Mouse (Mus musculus) heart, adult 10 weeks (tissue): ENCODE results near the gene Pappa. TPM values are rescaled to one million over a fixed set of nuclear protein-coding genes. Genes with fewer than 3 reads are reported as not detected.

Source experiments
- polyA plus RNA-seq: library from polyadenylated mRNA; stranded (reverse); fragments of 350-450 nt; fragmentation: Illumina TruSeq; extraction: RNeasy Lipid Tissue Mini Kit (QIAGEN cat#74804); gene quantifications from one replicate; pipeline ENCODE4 v1.2.3, GENCODE M21; 2014; ENCODE audit warnings: low read depth, low replicate concordance

The Pappa gene
- 0.29 TPM for polyA plus RNA-seq

DNA sequence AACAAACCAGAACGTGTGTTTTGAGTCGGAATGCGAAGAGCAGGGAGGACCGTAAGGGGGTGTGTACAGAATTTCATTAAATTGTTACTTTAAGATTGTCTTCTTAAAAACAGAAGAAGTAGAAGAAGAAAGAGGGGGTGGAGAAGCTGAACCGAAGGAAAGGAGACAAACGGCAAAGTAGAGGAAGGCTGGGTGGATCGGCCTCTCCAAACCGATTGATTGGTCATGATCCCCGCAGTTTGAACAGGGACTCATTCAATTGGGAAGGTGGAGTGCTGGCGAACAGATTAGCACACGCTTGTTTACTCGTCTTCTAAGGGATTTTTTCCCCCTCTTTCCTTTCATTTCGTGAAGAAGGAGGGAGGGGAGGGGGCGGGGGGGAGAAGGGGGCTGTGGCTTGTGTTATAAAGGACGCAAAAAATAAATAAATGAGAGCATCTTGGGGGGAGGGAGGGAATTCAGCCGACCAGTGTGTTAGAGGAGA lies at the start of gene Pappa:
Gene Pappa (plus strand): TSS at position 434 of the 484 bp plus-strand sequence.

